Mouse (Mus musculus) c-Kit-positive CD71-positive TER-119-negative erythroid progenitor cells, embryonic 14.5 days (primary cell): ENCODE measurements around the gene Gm33815.
"Not testable (repeated sequence)": the region's sequence is repeated elsewhere in the genome, so short reads cannot be mapped to it uniquely, and the experiment has no call there.

ENCODE experiments used
- DNase-seq: peaks from one replicate; pipeline ENCODE4 v3.0.0-alpha.2; 2013; ENCODE audit warnings: low read depth

The Gm33815 gene

DNA sequence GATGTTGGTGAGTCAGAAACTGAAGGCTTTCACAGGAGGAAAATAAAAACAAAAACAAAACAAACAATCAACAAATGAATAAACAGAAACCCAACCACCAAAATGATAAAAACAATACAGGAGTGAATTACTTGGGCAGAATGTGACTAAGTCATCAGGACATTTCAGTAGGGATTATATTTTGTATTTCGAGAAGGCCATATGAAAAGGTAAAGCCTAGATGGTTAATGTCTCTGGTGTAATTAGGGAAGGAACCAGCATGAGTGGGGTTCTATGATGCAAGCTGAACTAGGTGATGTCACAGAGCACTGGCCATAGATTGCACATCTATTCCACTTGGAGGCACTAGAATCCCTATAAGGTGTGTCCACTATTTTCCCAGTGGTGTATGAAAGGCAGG is at the start of gene Gm33815:
Gene Gm33815, plus strand, starts transcription at position 301 of the 400 bp plus-strand sequence.
- DNase-seq, result not testable (repeated sequence)
